Mouse (Mus musculus) gastrocnemius, postnatal 4 days (tissue): ENCODE measurements around the gene Kifc3. TPM values are rescaled to one million over a fixed set of nuclear protein-coding genes. Genes with fewer than 3 reads are reported as not detected.
"Not testable (repeated sequence)": the region's sequence is repeated elsewhere in the genome, so short reads cannot be mapped to it uniquely, and the experiment has no call there.

Experiments used
- DNase-seq, 2 experiments: peaks; one replicate each; pipeline ENCODE4 v3.0.0; 2021 to 2022; ENCODE audit warnings: low spot score in 2 of 2, mixed read lengths in 2 of 2
- total RNA-seq, 2 experiments: library from RNA; stranded (reverse); gene quantifications; 2 replicates each; pipeline ENCODE4 v1.2.3; 2021

Gene Kifc3
- total RNA-seq, 2 experiments from 2014 or later: 39.0 to 40.9 TPM

GRCm38 (mm10) chr8:95203326-95204038 lies 870 bp upstream of the Kifc3 start:
- no peak for DNase-seq

GRCm38 (mm10) chr8:95202056-95202570 lies 499 bp downstream of the Kifc3 start:
- peak in 1 of 2 experiments; percentile 24 for DNase-seq

GRCm38 (mm10) chr8:95201491-95201890 lies 1.1 kb downstream of the Kifc3 start:
- no peak for DNase-seq

GRCm38 (mm10) chr8:95200001-95200405 lies 2.6 kb downstream of the Kifc3 start:
- DNase-seq: no peak

GRCm38 (mm10) chr8:95195728-95196127 lies 6.9 kb downstream of the Kifc3 start:
- DNase-seq: no peak

GRCm38 (mm10) chr8:95191497-95192175 lies 11.0 kb downstream of the Kifc3 start:
- DNase-seq: no peak

- DNase-seq: no peak
Measured at GRCm38 (mm10) chr8:95187579-95187978, 15.0 kb downstream of the Kifc3 start.

- no peak for DNase-seq
Measured at GRCm38 (mm10) chr8:95185891-95186513, 16.6 kb downstream of the Kifc3 start.

- DNase-seq: no peak
Measured at GRCm38 (mm10) chr8:95185104-95185503, 17.5 kb downstream of the Kifc3 start.

GRCm38 (mm10) chr8:95184171-95184570 lies 18.4 kb downstream of the Kifc3 start:
- no peak for DNase-seq

- DNase-seq: no peak
Measured at GRCm38 (mm10) chr8:95181850-95182249, 20.8 kb downstream of the Kifc3 start.

- no peak for DNase-seq
Measured at GRCm38 (mm10) chr8:95178191-95178590, 24.4 kb downstream of the Kifc3 start.

- no peak for DNase-seq
Measured at GRCm38 (mm10) chr8:95176985-95177384, 25.6 kb downstream of the Kifc3 start.

GRCm38 (mm10) chr8:95175808-95176207 lies 26.8 kb downstream of the Kifc3 start:
- DNase-seq: no peak

- DNase-seq: no peak
Measured at GRCm38 (mm10) chr8:95175306-95175705, 27.3 kb downstream of the Kifc3 start.

GRCm38 (mm10) chr8:95172433-95172832 lies 30.2 kb downstream of the Kifc3 start:
- DNase-seq: no peak

GRCm38 (mm10) chr8:95167726-95168125 lies 34.9 kb downstream of the Kifc3 start:
- DNase-seq: no peak

GRCm38 (mm10) chr8:95166400-95166799 lies 36.2 kb downstream of the Kifc3 start:
- no peak for DNase-seq

- DNase-seq: peak in 1 of 2 experiments; percentile 26
Measured at GRCm38 (mm10) chr8:95165923-95166322, 36.7 kb downstream of the Kifc3 start.

GRCm38 (mm10) chr8:95164469-95164868 lies 38.1 kb downstream of the Kifc3 start:
- DNase-seq: no peak

- not testable (repeated sequence) for DNase-seq
Measured at GRCm38 (mm10) chr8:95163969-95164368, 38.6 kb downstream of the Kifc3 start.

- no peak for DNase-seq
Measured at GRCm38 (mm10) chr8:95162785-95163184, 39.8 kb downstream of the Kifc3 start.
